Mouse (Mus musculus) left cerebral cortex, adult 2 months (tissue): ENCODE data around the gene Fas. TPM values are rescaled to one million over a fixed set of nuclear protein-coding genes. Genes with fewer than 3 reads are reported as not detected.

Source experiments
- DNase-seq, 2 experiments: peaks; one replicate each; pipeline ENCODE4 v3.0.0; 2021 to 2022; ENCODE audit warnings: low spot score in 2 of 2, mixed read lengths in 1 of 2; ENCODE audit errors: extremely low spot score in 1 of 2
- H3K27ac ChIP-seq: fragments of 200-600 bp; 2 replicates; pipeline ENCODE4 v1.8.1; 2022
- H3K4me3 ChIP-seq: fragments of 200-600 bp; 2 replicates; pipeline ENCODE4 v1.8.1; 2022
- CTCF ChIP-seq: fragments of 200-600 bp; IDR thresholded peaks from 2 replicates; pipeline ENCODE4 v1.8.1; 2022; ENCODE audit warnings: antibody characterized with exemption, mild to moderate bottlenecking, moderate library complexity
- intact Hi-C: fragments of 180-260 bp; cut with DNase I; formaldehyde crosslinking; loops from one replicate; pipeline ENCODE4 v1.15.1; 2025
- total RNA-seq, 2 experiments: library from RNA; stranded (reverse); gene quantifications; 2 replicates each; pipeline ENCODE4 v1.2.3; 2021

Gene Fas
- total RNA-seq, 2 experiments from 2014 or later, result 0.84 to 2.3 TPM

DNA sequence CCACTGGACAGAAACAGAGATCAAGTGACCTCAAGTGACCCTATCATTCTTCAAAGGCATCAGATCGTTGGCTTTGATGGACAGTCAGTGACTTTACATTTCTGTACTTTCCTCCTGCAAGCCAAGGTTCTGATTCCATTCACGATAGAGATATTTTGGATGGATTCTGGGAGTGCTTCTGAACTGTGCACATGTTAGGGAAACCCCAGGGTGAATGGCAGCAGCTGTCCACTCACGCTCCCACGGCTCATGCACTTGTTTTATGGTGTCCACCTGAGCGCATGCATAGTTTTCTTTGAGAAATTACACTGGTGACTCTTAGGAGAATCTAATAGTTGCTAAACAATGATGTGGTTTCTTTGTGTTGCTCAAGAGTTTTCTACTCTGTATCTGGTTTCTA, 34.3 kb upstream of the Fas start:
- TF ChIP-seq CTCF, result no peak
- no peak for DNase-seq
- H3K27ac ChIP-seq, result no peak overlapping the region
- H3K4me3 ChIP-seq, result no peak overlapping the region
- intact Hi-C loops, result no loop called here

DNA sequence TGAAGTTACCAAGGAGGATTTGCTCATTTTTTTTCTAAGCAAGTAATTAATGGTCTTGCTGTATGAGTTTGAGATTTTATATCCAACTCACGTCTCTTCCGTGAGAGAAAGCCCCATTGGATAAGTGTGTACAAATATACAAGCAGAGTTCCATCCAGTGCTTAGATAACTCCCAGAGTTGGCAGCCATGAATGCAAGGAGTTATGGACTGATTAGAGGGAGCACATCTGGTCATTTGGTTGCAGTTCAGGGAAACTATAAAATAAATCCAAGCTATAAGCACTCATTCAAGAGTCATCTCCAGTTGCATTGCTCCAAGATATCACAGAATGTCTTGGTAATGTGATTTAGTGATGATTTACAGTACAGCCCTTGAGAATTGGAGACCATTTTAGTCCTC, 33.5 kb upstream of the Fas start:
- TF ChIP-seq CTCF, result no peak

DNA sequence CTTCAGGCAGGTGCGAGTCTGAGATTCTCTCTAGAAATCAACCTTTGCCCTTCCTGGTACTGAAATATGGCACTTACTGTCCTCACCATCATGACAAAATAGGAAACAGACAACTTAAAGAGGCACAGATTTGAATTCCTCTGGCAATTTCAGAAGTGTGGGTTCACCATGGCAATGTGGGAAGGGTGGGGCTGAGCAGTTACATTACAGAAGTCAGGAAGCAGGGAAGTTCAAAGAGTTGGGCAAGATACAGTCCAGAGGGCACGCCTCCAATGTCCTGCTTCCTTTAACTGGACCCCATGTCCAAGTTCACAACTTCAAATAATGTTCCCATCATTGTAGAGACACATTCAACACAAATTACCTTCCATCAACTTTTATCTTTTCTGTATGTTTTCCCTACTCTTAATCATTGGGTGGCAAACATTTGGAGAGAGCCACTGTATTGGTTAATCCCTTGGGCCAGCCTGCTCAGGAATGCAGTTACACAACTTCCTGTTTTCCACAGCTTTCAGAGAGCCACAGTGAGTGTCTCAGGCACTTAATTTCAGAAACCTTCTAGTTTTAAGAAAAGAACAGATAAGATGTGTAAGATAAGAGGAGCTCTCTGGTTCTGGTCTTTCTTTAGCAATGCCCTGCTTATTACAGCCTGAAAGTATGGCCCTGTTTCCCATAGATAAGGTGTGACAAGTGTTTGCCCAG, 28.0 kb upstream of the Fas start:
- no peak overlapping the region for H3K4me3 ChIP-seq
- no peak for TF ChIP-seq CTCF
- intact Hi-C loops, result no loop called here

More for the DNA sequence above, 33.5 kb upstream of the Fas start:
- DNase-seq, result no peak
- no peak overlapping the region for H3K4me3 ChIP-seq
- intact Hi-C loops, result no loop called here
- no peak overlapping the region for H3K27ac ChIP-seq

DNA sequence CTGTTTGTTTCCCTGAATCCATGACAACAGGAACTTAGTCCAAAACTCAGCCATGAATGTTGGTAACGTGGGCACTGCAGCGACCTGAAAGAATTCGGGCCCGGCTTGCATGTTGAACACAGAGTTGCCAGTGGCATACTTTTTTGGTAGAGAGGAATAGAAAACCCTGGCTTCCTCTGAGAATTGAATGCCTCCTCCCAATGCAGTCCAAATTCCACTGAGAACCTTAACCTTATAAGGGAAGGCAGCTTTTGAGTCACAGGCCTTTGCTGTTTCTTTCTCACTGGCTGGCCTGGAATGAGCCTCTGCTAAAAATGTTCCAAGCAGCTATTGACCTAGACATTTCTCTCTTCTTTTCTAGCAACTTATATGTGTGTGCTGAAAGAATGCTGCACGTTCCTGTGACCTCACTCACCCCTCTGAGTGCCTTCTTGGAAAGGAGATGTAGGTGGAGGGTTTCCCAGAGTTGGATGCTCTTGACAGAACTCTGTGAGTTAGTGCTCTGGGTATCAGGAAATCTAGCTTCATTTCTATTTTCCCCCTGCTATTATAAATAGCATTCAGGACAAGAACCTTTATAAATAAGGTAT, 24.8 kb upstream of the Fas start:
- H3K27ac ChIP-seq, result no peak overlapping the region
- no peak for DNase-seq
- intact Hi-C loops, result no loop called here
- no peak overlapping the region for H3K4me3 ChIP-seq
- no peak for TF ChIP-seq CTCF

More for the DNA sequence above, 28.0 kb upstream of the Fas start:
- no peak overlapping the region for H3K27ac ChIP-seq
- DNase-seq, result no peak

DNA sequence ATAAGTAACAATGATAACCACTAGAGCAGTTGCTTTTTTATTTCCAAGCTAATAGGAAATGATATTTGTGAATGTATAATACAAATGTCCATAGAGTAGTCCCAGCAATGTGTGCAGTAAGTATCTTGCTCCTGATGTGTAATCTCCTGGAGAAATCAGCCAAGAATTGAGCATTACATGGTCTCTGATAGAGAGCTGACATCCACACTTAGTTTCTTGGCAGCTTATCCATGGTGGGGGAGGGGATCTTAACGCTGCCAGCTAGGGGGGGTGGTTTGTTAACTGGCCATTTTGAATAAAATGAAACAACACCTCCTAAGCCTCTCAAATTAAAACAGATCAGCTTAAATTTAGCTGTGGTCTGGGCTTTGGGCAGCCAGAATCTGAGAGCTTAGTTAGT, 21.5 kb upstream of the Fas start:
- intact Hi-C loops, result no loop called here
- no peak for TF ChIP-seq CTCF
- Histone ChIP-seq H3K4me3 (no peak overlapping the region), H3K27ac (no peak overlapping the region)
- DNase-seq, result no peak

DNA sequence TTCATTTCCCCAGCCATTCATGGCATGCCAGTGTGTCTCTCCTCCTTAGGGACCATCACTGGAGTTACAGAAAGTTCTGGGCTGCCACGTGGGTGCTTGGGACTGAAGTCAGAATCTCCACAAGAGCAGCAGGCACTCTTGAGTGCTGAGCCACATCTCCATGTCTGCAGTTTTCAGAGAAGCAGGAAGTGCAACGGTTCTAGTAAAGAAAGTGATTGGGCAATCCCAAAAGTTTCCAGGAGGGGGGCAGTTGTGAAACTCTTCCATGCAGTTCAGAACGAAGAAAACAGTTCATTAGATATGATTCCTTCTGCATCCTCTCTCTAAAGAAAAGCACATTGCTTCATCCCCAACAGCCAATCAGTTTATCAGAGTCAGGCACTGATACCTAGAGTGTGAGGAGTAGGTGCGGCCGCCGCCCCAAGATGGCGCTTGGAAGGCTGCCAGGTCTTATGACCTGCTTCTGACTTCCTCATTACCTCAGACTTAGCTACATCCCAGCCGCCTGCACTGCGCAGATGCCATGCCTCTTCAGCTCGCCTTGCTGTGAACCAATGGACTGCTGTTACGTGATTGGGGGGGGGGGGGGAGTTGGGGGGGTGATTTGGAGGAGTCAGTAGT, 20.2 kb upstream of the Fas start:
- H3K27ac ChIP-seq, result no peak overlapping the region
- TF ChIP-seq CTCF, result no peak
- H3K4me3 ChIP-seq, result no peak overlapping the region
- no peak for DNase-seq
- intact Hi-C loops, result no loop called here

DNA sequence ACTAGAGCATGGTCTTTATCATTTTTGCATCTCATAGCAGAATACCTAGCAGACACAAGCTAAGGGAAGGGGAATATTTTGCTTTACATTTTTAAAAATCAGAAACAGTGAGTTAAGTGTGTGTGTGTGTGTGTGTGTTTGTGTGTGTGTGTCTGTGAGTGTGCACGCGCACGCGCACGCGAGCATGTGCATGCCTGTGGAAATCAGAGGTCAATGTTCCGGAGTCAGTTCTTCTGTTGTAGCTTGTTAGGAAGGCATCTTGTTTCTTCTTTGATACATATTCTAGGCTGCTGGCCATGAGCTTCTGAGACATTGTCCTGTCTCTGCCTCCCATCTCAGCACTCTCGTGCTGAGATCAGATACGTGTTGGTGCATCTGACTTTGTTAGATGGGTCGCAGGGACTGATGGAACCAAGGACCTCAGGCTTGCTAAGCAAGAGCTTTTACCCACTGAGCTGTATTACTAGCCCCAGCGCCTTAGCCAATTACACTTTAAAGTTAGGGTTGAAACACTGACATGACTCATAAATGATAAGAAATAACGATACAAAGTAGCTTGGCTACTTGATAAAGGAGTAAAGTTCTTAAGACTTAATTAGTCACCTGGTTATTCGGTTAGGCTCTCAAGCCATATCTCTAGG, 19.5 kb upstream of the Fas start:
- no peak for TF ChIP-seq CTCF
- no peak overlapping the region for H3K27ac ChIP-seq
- intact Hi-C loops, result no loop called here
- H3K4me3 ChIP-seq, result no peak overlapping the region
- no peak for DNase-seq

DNA sequence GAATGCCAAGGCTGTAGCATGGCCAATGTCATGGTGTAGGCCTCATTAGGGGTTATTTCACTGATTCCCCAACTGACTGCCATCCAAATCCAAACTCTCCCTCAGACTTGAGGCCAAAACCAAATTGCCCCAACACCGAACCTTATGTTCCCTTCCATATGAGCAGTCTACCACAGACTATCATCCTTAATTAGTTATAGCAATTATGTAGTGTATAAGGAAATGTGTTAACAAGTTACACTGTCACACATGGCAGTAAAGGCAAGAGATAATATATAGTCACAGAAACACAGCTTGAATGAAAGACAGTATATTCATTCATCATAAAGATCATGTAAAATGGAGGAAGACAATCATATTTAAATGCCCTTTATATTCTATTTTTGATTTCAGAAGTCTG, 17.4 kb upstream of the Fas start:
- Histone ChIP-seq H3K4me3 (no peak overlapping the region), H3K27ac (no peak overlapping the region)
- DNase-seq, result no peak
- TF ChIP-seq CTCF, result no peak
- intact Hi-C loops, result no loop called here

DNA sequence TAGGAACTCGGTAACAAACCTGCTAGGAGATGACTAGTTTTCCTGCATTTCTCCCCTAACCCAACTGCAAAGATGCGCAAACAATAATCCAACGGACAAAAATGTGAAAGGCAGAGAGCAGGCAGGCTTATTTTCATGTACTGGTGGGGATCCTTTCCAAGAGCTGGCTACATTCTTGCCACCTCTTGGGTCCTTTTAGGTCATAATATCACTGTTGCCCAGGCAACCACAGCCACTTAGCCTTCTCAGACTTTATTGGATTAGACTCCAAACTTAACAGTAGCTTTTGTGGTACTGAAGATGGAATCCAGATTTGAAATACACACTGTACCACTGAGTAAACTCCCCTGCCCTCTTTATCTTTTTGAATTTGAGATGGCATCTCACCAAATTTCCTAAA, 12.4 kb upstream of the Fas start:
- Histone ChIP-seq H3K27ac (no peak overlapping the region), H3K4me3 (no peak overlapping the region)
- intact Hi-C loops, result no loop called here
- TF ChIP-seq CTCF, result no peak
- DNase-seq, result no peak

DNA sequence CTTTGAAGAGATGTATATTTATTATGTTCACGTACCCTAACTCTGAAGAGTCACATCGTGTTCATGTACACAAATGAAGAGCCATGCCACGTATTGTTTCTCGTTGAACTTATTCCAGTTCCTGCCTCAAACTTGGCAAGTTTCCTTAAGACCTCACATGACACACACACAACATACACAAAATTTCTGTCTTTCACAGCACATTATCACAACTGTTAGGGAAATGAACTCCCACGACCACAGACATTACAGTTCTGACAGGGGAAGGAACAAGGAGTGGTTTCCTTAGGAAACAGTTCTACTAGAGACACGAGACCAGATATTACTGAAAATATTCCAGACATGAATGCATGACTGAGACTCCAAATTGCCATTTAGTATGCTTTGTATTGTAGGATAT, 6.9 kb upstream of the Fas start:
- intact Hi-C loops, result loop anchor here (2.0 kb wide), 1 partner anchor 39 kb away; no protein-coding TSS in a partner anchor
- Histone ChIP-seq H3K4me3 (no peak overlapping the region), H3K27ac (no peak overlapping the region)
- no peak for DNase-seq
- no peak for TF ChIP-seq CTCF

DNA sequence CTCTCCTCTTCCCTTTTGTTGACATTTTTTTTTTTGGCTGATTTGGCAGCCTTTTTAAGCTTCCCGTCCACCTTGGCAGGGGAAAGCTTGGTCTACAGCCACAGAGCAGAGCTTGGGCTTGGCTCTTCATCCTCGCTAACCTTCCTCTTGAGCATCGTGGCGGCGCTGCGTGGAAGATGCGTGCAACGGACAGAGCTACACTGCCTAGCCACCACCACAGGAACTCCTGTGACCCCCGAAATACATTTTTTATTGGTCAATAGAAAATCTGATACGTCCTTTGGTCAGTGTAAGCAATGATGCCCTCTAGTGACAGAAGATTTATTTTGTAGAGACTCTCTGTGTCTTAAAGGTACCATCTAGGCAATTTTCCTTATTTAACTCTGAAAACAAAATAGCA, 6.1 kb upstream of the Fas start:
- peak overlapping the region; percentile 21; the same call in 1 of the 2 replicates for H3K4me3 ChIP-seq
- DNase-seq, result no peak
- intact Hi-C loops, result loop anchor here (2.0 kb wide), 1 partner anchor 40 kb away; no protein-coding TSS in a partner anchor
- no peak overlapping the region for H3K27ac ChIP-seq
- TF ChIP-seq CTCF, result peak; percentile 63

DNA sequence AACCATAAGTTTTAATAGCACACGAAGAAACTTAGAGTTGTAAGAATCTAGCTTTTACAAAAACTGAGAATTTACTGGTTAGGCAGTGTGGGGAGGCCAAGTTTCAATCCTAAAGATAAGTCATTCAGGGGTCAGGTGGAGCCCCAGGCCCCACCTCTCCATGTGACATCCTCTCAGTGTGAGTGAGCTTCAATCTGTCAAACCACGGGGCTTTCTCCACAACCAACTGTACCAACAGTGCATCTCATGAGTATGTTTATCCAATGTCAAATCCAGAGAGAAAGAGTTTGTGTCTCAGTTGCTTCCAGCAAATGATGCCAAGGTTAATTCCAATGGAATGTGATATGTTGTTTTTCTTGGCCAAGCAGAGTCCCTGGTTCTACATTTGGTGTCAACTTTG, 5.6 kb upstream of the Fas start:
- no peak for TF ChIP-seq CTCF
- no peak overlapping the region for H3K4me3 ChIP-seq
- intact Hi-C loops, result loop anchor here (2.0 kb wide), 1 partner anchor 40 kb away; no protein-coding TSS in a partner anchor

More for the DNA sequence above, 5.6 kb upstream of the Fas start:
- DNase-seq, result no peak
- H3K27ac ChIP-seq, result no peak overlapping the region
